Mouse (Mus musculus) forebrain, embryonic 10.5 days (tissue): ENCODE data around the gene Dip2a. TPM values are rescaled to one million over a fixed set of nuclear protein-coding genes. Genes with fewer than 3 reads are reported as not detected.

ENCODE experiments used
- DNase-seq: peaks from one replicate; pipeline ENCODE4 v3.0.0-alpha.2; 2017; ENCODE audit warnings: low spot score; ENCODE audit errors: extremely low spot score
- H3K27ac ChIP-seq: fragments of 300-500 bp; sonication (generic); 2 replicates; pipeline ENCODE4 v1.5.1; 2016; ENCODE audit warnings: mild to moderate bottlenecking
- H3K27me3 ChIP-seq: fragments of 300-500 bp; sonication (generic); 2 replicates; pipeline ENCODE4 v1.6.1; 2016; ENCODE audit warnings: mild to moderate bottlenecking; ENCODE audit not compliant: poor library complexity, severe bottlenecking
- H3K36me3 ChIP-seq: fragments of 300-500 bp; sonication (generic); replicated peaks from 2 replicates; pipeline ENCODE4 v1.6.1; 2016; ENCODE audit warnings: mild to moderate bottlenecking, moderate library complexity
- H3K4me1 ChIP-seq: fragments of 300-500 bp; sonication (generic); 2 replicates; pipeline ENCODE4 v1.6.1; 2016
- H3K4me3 ChIP-seq: fragments of 300-500 bp; sonication (generic); 2 replicates; pipeline ENCODE4 v1.5.1; 2016; ENCODE audit warnings: mild to moderate bottlenecking, moderate library complexity
- H3K9me3 ChIP-seq: fragments of 300-500 bp; sonication (generic); 2 replicates; pipeline ENCODE4 v1.6.1; 2016; ENCODE audit warnings: mild to moderate bottlenecking, moderate library complexity
- WGBS: fragments of 180-500 bp; shearing (Covaris S2); methylation state at CpG from one replicate; pipeline ENCODE4 v1.1.7; 2016; 5-methylcytosine and 5-hydroxymethylcytosine counted together
- polyA plus RNA-seq: library from polyadenylated mRNA; unstranded; fragments of >200 nt; fragmentation: Nextera tagmentation; extraction: Ambion mirVana; gene quantifications from 2 replicates; pipeline ENCODE4 v1.2.1, GENCODE M21; 2016

Dip2a gene
- polyA plus RNA-seq, 1 experiment from 2014 or later, result 7.1 TPM

DNA sequence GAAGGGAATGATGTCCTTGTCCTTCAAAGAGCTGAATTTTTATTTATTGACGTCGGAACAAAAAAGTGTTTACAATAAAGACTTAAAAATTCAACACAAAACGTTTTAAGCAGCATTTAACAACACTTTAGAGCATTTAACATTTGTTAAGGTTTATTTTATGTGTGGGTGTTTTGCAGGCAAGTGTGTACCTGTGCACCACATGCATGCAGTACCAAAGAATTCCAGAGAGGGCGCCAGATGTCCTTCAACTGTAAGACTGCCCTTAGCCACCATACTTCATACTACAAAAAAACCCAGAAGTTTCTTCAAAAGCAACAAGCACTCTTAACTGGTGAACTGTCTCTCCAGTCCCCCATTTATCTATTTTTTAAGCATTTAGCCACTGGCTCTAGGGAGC lies 1.5 kb upstream of the Dip2a start:
- Histone ChIP-seq H3K9me3 (no peaks in the 10 kb centered on the region), H3K4me1 (peaks cover 22% of the 10 kb centered on the region), H3K27me3 (no peaks in the 10 kb centered on the region), H3K4me3 (peak overlapping the region; percentile 86; the same call in 1 of the 2 replicates), H3K27ac (no peak overlapping the region), H3K36me3 (peaks cover 28% of the 10 kb centered on the region)
- DNase-seq, result peak; percentile 50
- WGBS, result 8% methylated on average over 4 of the region's 4 CpGs

DNA sequence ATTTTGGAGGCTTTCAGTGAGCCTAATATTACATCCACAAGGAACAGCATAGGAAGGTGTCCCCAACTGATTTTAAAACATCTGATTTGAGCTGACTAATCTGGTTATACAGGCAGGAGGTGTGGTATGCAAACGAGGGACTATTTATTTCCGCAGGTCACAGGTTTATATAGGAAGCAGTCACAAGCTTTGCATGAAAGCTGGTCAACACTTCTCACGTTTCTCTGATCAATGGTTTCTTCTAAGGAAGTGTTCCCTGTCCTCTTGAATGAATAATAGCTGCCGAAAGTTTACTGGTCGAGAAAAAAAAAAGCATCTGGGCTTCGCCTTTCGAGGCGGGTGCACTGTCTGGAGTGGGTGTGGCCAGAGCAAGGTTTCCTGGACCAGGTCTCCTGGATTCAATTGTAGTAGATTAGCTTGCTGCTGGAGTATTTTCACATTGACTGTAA lies 976 bp upstream of the Dip2a start:
- Histone ChIP-seq H3K9me3 (no peaks in the 10 kb centered on the region), H3K36me3 (peaks cover 23% of the 10 kb centered on the region), H3K27ac (no peak overlapping the region), H3K4me1 (peaks cover 22% of the 10 kb centered on the region), H3K4me3 (peak overlapping the region; percentile 86), H3K27me3 (no peaks in the 10 kb centered on the region)
- WGBS, result 23% methylated on average over 8 of the region's 8 CpGs
- DNase-seq, result no peak

GRCm38 (mm10) chr10:76345540-76345902 lies 430 bp upstream of the Dip2a start:
- Histone ChIP-seq H3K27me3 (no peaks in the 10 kb centered on the region), H3K9me3 (no peaks in the 10 kb centered on the region), H3K27ac (peak overlapping the region; percentile 93), H3K4me1 (peaks cover 22% of the 10 kb centered on the region), H3K4me3 (peak overlapping the region; percentile 86), H3K36me3 (peaks cover 17% of the 10 kb centered on the region)
- no peak for DNase-seq
- 6% methylated on average over 12 of the region's 12 CpGs for WGBS

GRCm38 (mm10) chr10:76334350-76334749 lies 10.7 kb downstream of the Dip2a start:
- Histone ChIP-seq H3K36me3 (no peaks in the 10 kb centered on the region), H3K4me1 (peaks cover 8% of the 10 kb centered on the region; the same call in 1 of the 2 replicates), H3K27ac (no peak overlapping the region), H3K9me3 (no peaks in the 10 kb centered on the region), H3K4me3 (no peak overlapping the region), H3K27me3 (no peaks in the 10 kb centered on the region)
- 64% methylated on average over 4 of the region's 4 CpGs for WGBS
- DNase-seq, result no peak

DNA sequence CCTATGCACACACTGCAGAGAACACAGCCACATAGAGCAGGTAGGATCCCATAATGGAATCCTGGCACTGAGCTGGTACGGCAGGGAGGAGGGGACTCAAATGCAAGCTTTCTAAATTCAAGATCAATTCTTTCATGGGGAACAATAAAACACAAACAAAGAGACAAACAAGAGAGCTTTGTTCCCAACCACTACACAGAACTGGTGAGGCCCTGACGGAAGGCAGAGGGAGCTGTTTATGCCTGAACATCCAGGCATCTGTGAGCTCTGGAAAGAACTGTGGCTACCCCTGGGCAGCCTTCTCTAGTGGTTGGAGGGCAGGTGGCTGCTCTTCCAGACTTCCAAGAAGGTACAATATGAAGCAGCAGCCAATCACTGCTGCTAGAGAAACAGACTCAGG lies 13.1 kb downstream of the Dip2a start:
- no peak overlapping the region for H3K27ac ChIP-seq
- no peaks in the 10 kb centered on the region for H3K9me3 ChIP-seq
- no peaks in the 10 kb centered on the region for H3K36me3 ChIP-seq
- WGBS, result 65% methylated on average over 2 of the region's 2 CpGs
- no peaks in the 10 kb centered on the region for H3K27me3 ChIP-seq
- H3K4me3 ChIP-seq, result no peak overlapping the region
- no peak for DNase-seq
- H3K4me1 ChIP-seq, result peaks cover 8% of the 10 kb centered on the region; the same call in 1 of the 2 replicates

DNA sequence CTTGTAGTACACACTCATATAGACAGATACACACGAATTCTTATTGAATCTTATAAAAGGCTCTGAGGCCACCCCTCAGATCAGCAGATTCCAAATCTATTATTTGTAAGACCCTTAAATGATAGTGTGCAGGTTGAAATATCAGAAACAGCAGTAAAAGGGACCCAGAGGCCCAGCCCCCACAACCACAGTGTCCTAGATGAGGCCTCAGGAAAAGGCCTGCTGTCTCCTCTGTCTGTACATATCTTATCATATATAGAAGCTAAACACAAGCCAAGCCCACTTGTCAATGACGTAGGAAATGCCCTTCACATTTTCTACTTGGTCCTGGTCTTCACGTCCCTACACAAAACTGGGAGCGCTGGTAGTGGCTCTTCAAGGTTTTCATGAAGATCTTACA lies 16.0 kb downstream of the Dip2a start:
- Histone ChIP-seq H3K4me1 (peaks cover 4% of the 10 kb centered on the region; the same call in 1 of the 2 replicates), H3K9me3 (no peaks in the 10 kb centered on the region), H3K27ac (no peak overlapping the region), H3K27me3 (no peaks in the 10 kb centered on the region), H3K36me3 (peaks cover 3% of the 10 kb centered on the region; the same call in 1 of the 2 replicates), H3K4me3 (no peak overlapping the region)
- WGBS, result 93% methylated on average over 4 of the region's 4 CpGs
- no peak for DNase-seq

- WGBS, result 89% methylated on average over 3 of the region's 3 CpGs
- Histone ChIP-seq H3K4me3 (no peak overlapping the region), H3K27me3 (no peaks in the 10 kb centered on the region), H3K9me3 (no peaks in the 10 kb centered on the region), H3K4me1 (peaks cover 4% of the 10 kb centered on the region; the same call in 1 of the 2 replicates), H3K27ac (no peak overlapping the region), H3K36me3 (peaks cover 3% of the 10 kb centered on the region; the same call in 1 of the 2 replicates)
- no peak for DNase-seq
These were observed 16.5 kb downstream of the Dip2a start for GRCm38 (mm10) chr10:76328574-76328973.

DNA sequence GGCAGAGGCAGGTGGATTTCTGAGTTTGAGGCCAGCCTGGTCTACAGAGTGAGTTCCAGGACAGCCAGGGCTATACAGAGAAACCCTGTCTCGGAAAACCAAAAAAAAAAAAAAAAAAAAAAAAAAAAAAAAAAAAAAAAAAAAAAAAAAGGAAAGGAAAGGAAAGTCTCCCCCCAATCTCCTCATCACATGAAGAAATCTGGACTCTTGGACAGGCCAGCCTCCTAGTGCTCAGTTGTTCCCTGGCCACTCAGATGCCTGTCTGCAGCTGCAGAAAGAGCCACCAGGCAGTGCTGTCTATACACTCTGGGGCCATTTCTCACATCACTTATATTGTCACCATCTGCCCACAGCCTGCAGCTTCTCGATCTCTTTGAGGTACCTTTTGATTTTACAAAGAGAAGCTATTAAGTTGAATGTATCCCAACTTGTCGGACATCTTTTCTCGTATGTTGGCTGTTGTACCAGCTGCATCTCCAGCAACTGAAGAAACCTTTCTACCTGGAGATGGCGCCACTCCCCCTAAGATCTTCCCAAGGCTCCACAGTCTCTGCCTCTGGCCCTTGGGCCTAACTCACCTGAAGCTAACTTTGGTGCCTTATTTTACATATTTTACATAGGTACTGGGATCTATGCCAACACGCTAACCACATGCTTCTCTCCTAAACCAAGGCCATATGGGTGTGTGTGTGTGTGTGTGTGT lies 18.6 kb downstream of the Dip2a start:
- WGBS, result 73% methylated on average over 6 of the region's 6 CpGs
- no peaks in the 10 kb centered on the region for H3K9me3 ChIP-seq
- no peak for DNase-seq
- H3K4me3 ChIP-seq, result no peak overlapping the region
- no peaks in the 10 kb centered on the region for H3K27me3 ChIP-seq
- H3K27ac ChIP-seq, result no peak overlapping the region
- no peaks in the 10 kb centered on the region for H3K4me1 ChIP-seq
- peaks cover 3% of the 10 kb centered on the region; the same call in 1 of the 2 replicates for H3K36me3 ChIP-seq

DNA sequence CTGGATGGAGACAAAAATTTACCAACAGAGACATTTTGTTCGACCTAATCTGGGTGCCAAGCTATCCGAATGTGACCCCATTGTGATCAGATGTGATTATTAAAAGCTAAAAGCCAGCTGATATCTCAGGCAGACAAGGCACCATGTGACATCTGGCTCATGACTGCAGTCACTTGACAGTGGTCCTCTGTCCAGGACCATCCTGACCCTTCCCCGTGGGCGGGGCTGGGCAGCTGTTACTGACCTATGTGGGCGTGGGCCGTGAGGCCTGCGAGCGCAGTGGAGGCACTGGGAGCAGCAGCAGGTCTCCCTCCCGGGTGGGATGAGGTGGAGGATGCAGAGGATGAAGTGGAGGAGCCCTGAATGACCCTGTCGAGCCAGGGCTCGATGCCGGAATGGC lies 27.5 kb downstream of the Dip2a start:
- DNase-seq, result no peak
- H3K4me3 ChIP-seq, result no peak overlapping the region
- H3K27me3 ChIP-seq, result no peaks in the 10 kb centered on the region
- WGBS, result 94% methylated on average over 12 of the region's 12 CpGs
- 0 out of 2 replicates have a peak, but pooled peaks cover 2% of the 10 kb centered on the region for H3K9me3 ChIP-seq
- H3K4me1 ChIP-seq, result no peaks in the 10 kb centered on the region
- H3K27ac ChIP-seq, result no peak overlapping the region
- peaks cover 40% of the 10 kb centered on the region for H3K36me3 ChIP-seq

DNA sequence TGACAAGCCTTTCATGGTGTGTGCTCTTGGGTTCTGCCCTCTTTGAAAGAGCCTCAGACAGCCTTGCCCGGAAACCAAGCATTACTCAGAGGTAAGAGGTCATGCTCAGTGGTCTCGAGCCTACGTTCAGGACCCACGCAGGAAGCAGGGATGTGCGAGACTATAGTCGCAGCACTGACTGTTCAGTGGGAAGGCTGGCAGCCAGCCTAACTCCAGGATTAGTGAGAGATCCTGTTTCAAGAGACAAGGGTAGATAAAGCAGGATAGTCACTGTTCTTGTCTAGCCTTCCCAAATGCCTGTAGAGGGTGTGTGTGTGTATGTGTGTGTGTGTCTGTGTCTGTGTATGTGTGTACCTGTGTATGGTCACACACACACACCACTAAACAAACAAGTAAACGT lies 28.9 kb downstream of the Dip2a start:
- no peak overlapping the region for H3K27ac ChIP-seq
- H3K9me3 ChIP-seq, result 0 out of 2 replicates have a peak, but pooled peaks cover 2% of the 10 kb centered on the region
- H3K36me3 ChIP-seq, result peaks cover 49% of the 10 kb centered on the region
- no peak overlapping the region for H3K4me3 ChIP-seq
- DNase-seq, result no peak
- 93% methylated on average over 7 of the region's 7 CpGs for WGBS
- no peaks in the 10 kb centered on the region for H3K27me3 ChIP-seq
- H3K4me1 ChIP-seq, result no peaks in the 10 kb centered on the region

GRCm38 (mm10) chr10:76306738-76307137 lies 38.4 kb downstream of the Dip2a start:
- WGBS, result 94% methylated on average over 9 of the region's 9 CpGs
- Histone ChIP-seq H3K9me3 (no peaks in the 10 kb centered on the region), H3K4me1 (no peaks in the 10 kb centered on the region), H3K27me3 (no peaks in the 10 kb centered on the region), H3K4me3 (no peak overlapping the region), H3K36me3 (peaks cover 48% of the 10 kb centered on the region), H3K27ac (no peak overlapping the region)
- DNase-seq, result no peak

GRCm38 (mm10) chr10:76300133-76300532 lies 45.0 kb downstream of the Dip2a start:
- peaks cover 67% of the 10 kb centered on the region for H3K36me3 ChIP-seq
- H3K27ac ChIP-seq, result no peak overlapping the region
- DNase-seq, result no peak
- no peaks in the 10 kb centered on the region for H3K4me1 ChIP-seq
- no peak overlapping the region for H3K4me3 ChIP-seq
- no peaks in the 10 kb centered on the region for H3K27me3 ChIP-seq
- H3K9me3 ChIP-seq, result no peaks in the 10 kb centered on the region
- WGBS, result 94% methylated on average over 5 of the region's 5 CpGs

DNA sequence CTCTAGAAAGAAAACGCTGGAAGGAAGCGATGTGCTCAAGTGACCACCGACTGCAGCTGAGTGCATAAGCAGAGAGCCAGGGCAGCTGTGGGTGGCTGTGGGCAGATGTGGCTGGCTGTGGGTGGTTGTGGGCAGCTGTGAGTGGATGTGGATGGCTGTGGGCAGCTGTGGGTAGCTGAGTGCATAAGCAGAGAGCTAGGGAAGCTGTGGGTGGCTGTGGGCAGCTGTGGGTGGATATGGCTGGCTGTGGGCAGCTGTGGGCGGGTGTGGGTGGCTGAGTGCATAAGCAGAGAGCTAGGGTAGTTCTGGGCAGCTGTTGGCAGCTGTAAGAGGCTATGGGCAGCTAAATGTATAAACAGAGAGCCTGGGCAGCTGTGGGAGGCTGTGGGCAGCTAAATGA lies 51.9 kb downstream of the Dip2a start:
- 91% methylated on average over 4 of the region's 4 CpGs for WGBS
- DNase-seq, result no peak
- Histone ChIP-seq H3K4me3 (no peak overlapping the region), H3K36me3 (peaks cover 81% of the 10 kb centered on the region), H3K27ac (no peak overlapping the region), H3K27me3 (no peaks in the 10 kb centered on the region), H3K4me1 (no peaks in the 10 kb centered on the region), H3K9me3 (no peaks in the 10 kb centered on the region)
